In the genomic region with DNA sequence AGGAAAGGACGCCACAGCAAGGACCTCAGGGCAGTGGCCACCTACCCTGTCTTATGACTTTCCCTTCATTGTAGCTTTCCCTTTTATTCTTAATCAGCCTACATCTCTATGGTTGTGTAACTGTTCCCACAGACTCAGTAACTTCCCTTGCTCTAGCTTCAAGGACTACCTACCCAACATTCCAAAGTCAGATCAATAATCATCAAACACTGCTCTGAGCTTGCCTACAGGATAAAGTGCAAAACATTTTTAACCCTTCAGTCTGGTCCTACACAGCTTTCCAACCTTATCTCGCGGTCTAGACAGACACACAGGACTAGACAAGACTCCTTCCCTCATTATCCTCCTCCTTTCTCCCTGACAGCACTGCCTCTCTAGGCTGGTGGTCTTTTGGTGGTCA, we compare ENCODE assay signal across 8 mouse cellular contexts. TPM values are rescaled to one million over a fixed set of nuclear protein-coding genes. Genes with fewer than 3 reads are reported as not detected.
DNase-seq lines count a peak whose midpoint lies in the region; ATAC-seq and TF ChIP-seq lines count a peak whose summit lies in the region.

No protein-coding gene starts in this region.

- ATAC-seq in embryonic facial prominence, embryonic 12.5 days (ENCODE audit: insufficient number of reproducible peaks, insufficient read depth, low FRiP score, low TSS enrichment) = peak; percentile 24; the same call in 1 of the 2 replicates
- peak; percentile 14 for ATAC-seq in intestine, embryonic 15.5 days

- no peaks in the 10 kb centered on the region for H3K9me3 ChIP-seq in embryonic facial prominence, embryonic 12.5 days
- no peaks in the 10 kb centered on the region for H3K9me3 ChIP-seq in intestine, embryonic 15.5 days

- H3K4me1 ChIP-seq in embryonic facial prominence, embryonic 12.5 days = peaks cover 28% of the 10 kb centered on the region
- peaks cover 11% of the 10 kb centered on the region for H3K4me1 ChIP-seq in intestine, embryonic 15.5 days (replicated peaks)

- no peak overlapping the region for H3ac ChIP-seq in myocyte (ENCODE audit: control insufficient read depth, insufficient read length)

- no peak for TF ChIP-seq POLR2A in myocyte (IDR thresholded peaks at IDR 0.05; ENCODE audit: insufficient read length, low read depth)

- H3K4me3 ChIP-seq in left cerebral cortex, adult 2 months = peak overlapping the region; percentile 91
- H3K4me3 ChIP-seq in embryonic facial prominence, embryonic 12.5 days = peak overlapping the region; percentile 90
- H3K4me3 ChIP-seq in intestine, embryonic 15.5 days (replicated peaks) = peak overlapping the region; percentile 81
- peak overlapping the region; percentile 58 for H3K4me3 ChIP-seq in myocyte

- H3K9ac ChIP-seq in embryonic facial prominence, embryonic 12.5 days = peak overlapping the region; percentile 68
- H3K9ac ChIP-seq in intestine, embryonic 15.5 days = peak overlapping the region; percentile 48

- intact Hi-C loops in left cerebral cortex, adult 2 months (cut with DNase I) = no loop called here
- intact Hi-C loops in left cerebral cortex, postnatal 14 days (cut with DNase I) = no loop called here

- no peaks in the 10 kb centered on the region for H3K79me2 ChIP-seq in myocyte (ENCODE audit: control insufficient read depth, insufficient read depth)

- WGBS in embryonic facial prominence, embryonic 12.5 days = 2% methylated on average over 3 of the region's 3 CpGs
- WGBS in intestine, embryonic 15.5 days = 0% methylated on average over 3 of the region's 3 CpGs

- DNase-seq in left cerebral cortex, adult 2 months (ENCODE audit: extremely low spot score in 1 of 2, low spot score in 2 of 2) = no peak
- no peak for DNase-seq in left cerebral cortex, postnatal 14 days (ENCODE audit: low spot score in 2 of 2)
- no peak for DNase-seq in frontal cortex, postnatal 14 days (ENCODE audit: low spot score in 2 of 2)
- DNase-seq in MN1 (ENCODE audit: low spot score) = no peak
- DNase-seq in kidney, postnatal 25 days = no peak

- no peaks in the 10 kb centered on the region for H3K36me3 ChIP-seq in embryonic facial prominence, embryonic 12.5 days
- no peaks in the 10 kb centered on the region for H3K36me3 ChIP-seq in intestine, embryonic 15.5 days
- H3K36me3 ChIP-seq in myocyte (ENCODE audit: control insufficient read depth, insufficient read depth) = no peaks in the 10 kb centered on the region

- no peaks in the 10 kb centered on the region for H3K27me3 ChIP-seq in embryonic facial prominence, embryonic 12.5 days
- H3K27me3 ChIP-seq in intestine, embryonic 15.5 days (replicated peaks) = no peaks in the 10 kb centered on the region
- H3K27me3 ChIP-seq in myocyte (ENCODE audit: control insufficient read depth, insufficient read depth, insufficient read length) = no peaks in the 10 kb centered on the region

- peak overlapping the region; percentile 30; the same call in 1 of the 2 replicates for H3K27ac ChIP-seq in left cerebral cortex, adult 2 months
- peak overlapping the region; percentile 88 for H3K27ac ChIP-seq in embryonic facial prominence, embryonic 12.5 days
- H3K27ac ChIP-seq in intestine, embryonic 15.5 days = peak overlapping the region; percentile 89

- no peak for TF ChIP-seq CTCF in left cerebral cortex, adult 2 months (IDR thresholded peaks at IDR 0.05)

- peak overlapping the region; percentile 83 for H3K4me2 ChIP-seq in embryonic facial prominence, embryonic 12.5 days (replicated peaks)
- peak overlapping the region; percentile 68 for H3K4me2 ChIP-seq in intestine, embryonic 15.5 days (replicated peaks)
- H3K4me2 ChIP-seq in myocyte (ENCODE audit: low read depth) = peak overlapping the region; percentile 100

TF ChIP-seq in myocyte, 11 proteins besides CTCF, POLR2A, EP300 and RAD21:
- TF ChIP-seq TCF3 (IDR thresholded peaks at IDR 0.05; ENCODE audit: insufficient read length, low read depth) = no peak
- TF ChIP-seq USF1 (IDR thresholded peaks at IDR 0.05; ENCODE audit: low read depth) = no peak
- no peak for TF ChIP-seq MYOG (IDR thresholded peaks at IDR 0.05; ENCODE audit: control insufficient read depth in 1 of 3, insufficient read depth in 1 of 3, insufficient read length in 2 of 3, low read depth in 2 of 3)
- no peak for TF ChIP-seq TCF12 (IDR thresholded peaks at IDR 0.05; ENCODE audit: insufficient read depth, poor library complexity, severe bottlenecking)
- no peak for TF ChIP-seq CEBPB (IDR thresholded peaks at IDR 0.05; ENCODE audit: insufficient read depth, poor library complexity, severe bottlenecking)
- TF ChIP-seq SRF (IDR thresholded peaks at IDR 0.05; ENCODE audit: control insufficient read depth, insufficient read length, low read depth) = no peak
- no peak for TF ChIP-seq REST (IDR thresholded peaks at IDR 0.05; ENCODE audit: insufficient read depth, insufficient read length)
- no peak for TF ChIP-seq POLR2AphosphoS2 (IDR thresholded peaks at IDR 0.05; ENCODE audit: insufficient read length, low read depth)
- TF ChIP-seq MYOD1 (IDR thresholded peaks at IDR 0.05; ENCODE audit: control insufficient read depth in 1 of 3, insufficient read length in 2 of 3, low read depth in 2 of 3) = no peak
- no peak for TF ChIP-seq E2F4 (IDR thresholded peaks at IDR 0.05; ENCODE audit: insufficient read depth)
- no peak for TF ChIP-seq MAX (IDR thresholded peaks at IDR 0.05; ENCODE audit: low read depth)
TF ChIP-seq in myocyte: peak in this region for 0.

RNA-seq across cellular contexts. Expression of gene Nadk2, which starts 0.7 kb away (rescaled TPM):
- total RNA-seq in left cerebral cortex, adult 2 months (2021) = 10 to 100 TPM; 46.4 to 49.9 TPM
- 10 to 100 TPM; 40.9 to 46.2 TPM for total RNA-seq in left cerebral cortex, postnatal 14 days (2021)
- polyA plus RNA-seq in embryonic facial prominence, embryonic 12.5 days (2016; fragmentation: Nextera tagmentation; extraction: Ambion mirVana) = 36.5 and 41.4 TPM in 2 replicates
- polyA plus RNA-seq in intestine, embryonic 15.5 days (2015; fragmentation: Nextera tagmentation; extraction: Ambion mirVana) = 49.0 and 50.4 TPM in 2 replicates
- 6.3 TPM for polyA plus RNA-seq in myocyte (2012; fragmentation: generic; extraction: Trizol)

Comparison
In these comparisons a context has a peak if more than half of its experiments do, and no peak if none do; other contexts are left out.
1. H3K27ac ChIP-seq: peak in every context shown above with its lines; median percentile 89 in intestine, embryonic 15.5 days; 88 in embryonic facial prominence, embryonic 12.5 days; 30 in left cerebral cortex, adult 2 months.